Mouse (Mus musculus) hindlimb bud, embryonic 11.5 days (tissue): ENCODE data around the gene Stx11.

ENCODE experiments used
- DNase-seq: peaks from one replicate; pipeline ENCODE4 v3.0.0-alpha.2; 2012; ENCODE audit warnings: low read depth, low spot score; ENCODE audit errors: extremely low spot score

The Stx11 gene

GRCm38 (mm10) chr10:12916376-12916775, 47.7 kb downstream of the Stx11 start:
- no peak for DNase-seq

GRCm38 (mm10) chr10:12915826-12916225, 48.3 kb downstream of the Stx11 start:
- DNase-seq, result no peak

- no peak for DNase-seq
Measured at GRCm38 (mm10) chr10:12914203-12914602, 49.9 kb downstream of the Stx11 start.

GRCm38 (mm10) chr10:12911981-12912530, 52.0 kb downstream of the Stx11 start:
- no peak for DNase-seq

GRCm38 (mm10) chr10:12911451-12911850, 52.6 kb downstream of the Stx11 start:
- DNase-seq, result no peak

- no peak for DNase-seq
Measured at GRCm38 (mm10) chr10:12909891-12910290, 54.2 kb downstream of the Stx11 start.

GRCm38 (mm10) chr10:12909179-12909578, 54.9 kb downstream of the Stx11 start:
- DNase-seq, result no peak

- DNase-seq, result no peak
Measured at GRCm38 (mm10) chr10:12904140-12904528, 60.0 kb downstream of the Stx11 start.

- no peak for DNase-seq
Measured at GRCm38 (mm10) chr10:12903440-12904139, 60.5 kb downstream of the Stx11 start.

GRCm38 (mm10) chr10:12899901-12900300, 64.2 kb downstream of the Stx11 start:
- no peak for DNase-seq

- no peak for DNase-seq
Measured at GRCm38 (mm10) chr10:12893339-12893738, 70.8 kb downstream of the Stx11 start.

- no peak for DNase-seq
Measured at GRCm38 (mm10) chr10:12888373-12888772, 75.7 kb downstream of the Stx11 start.
